Mouse (Mus musculus) stomach, postnatal 0 days (tissue): Measurements from ENCODE around the gene St14.

ENCODE experiments used
- CTCF ChIP-seq: IDR thresholded peaks from 2 replicates; pipeline ENCODE4 v1.5.1; 2016; ENCODE audit warnings: antibody characterized with exemption, low read depth, mild to moderate bottlenecking, moderate library complexity
- EP300 ChIP-seq: optimal IDR thresholded peaks from 2 replicates; pipeline ENCODE3; 2016; ENCODE audit warnings: antibody characterized with exemption

DNA sequence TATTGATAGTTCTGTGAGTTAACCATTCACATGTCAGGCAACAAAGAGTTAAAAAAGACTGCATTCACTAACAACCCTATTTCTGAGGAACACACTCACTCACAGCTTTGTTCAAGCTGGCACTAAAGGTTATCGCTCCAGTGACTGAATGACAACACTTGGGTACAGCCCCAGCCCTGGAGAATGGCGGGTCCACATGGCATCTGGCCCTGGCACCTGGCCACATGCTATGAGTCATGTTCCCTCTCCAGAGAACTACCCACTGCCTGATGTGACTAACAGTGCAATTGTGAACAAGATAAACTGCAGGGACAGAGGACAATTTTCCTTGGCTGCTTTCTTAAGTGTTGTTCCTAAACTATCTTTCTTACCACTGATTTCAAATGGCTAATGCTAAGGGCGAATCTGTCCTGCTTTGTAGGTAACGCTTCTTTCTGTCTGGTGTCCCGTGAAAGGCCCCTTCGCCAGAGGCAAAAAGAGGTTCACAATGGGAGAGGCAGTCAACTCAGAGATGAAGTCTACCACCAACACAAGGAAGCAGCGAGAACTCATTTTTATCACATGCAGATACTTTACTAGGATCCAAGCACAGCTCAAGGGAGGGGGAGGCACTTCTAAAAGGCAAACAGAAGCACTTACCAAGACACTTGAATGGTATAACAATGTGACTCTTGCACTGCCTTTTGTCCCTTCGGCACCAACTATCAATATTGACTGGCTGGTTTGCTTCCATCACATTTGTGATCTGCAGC lies 44.9 kb upstream of the St14 start:
- TF ChIP-seq CTCF (no peak), EP300 (no peak)
